Mouse (Mus musculus): ENCODE measurements around the gene Mcf2l.

Mcf2l gene

GRCm38 (mm10) chr8:12955362-12955879, 81.8 kb downstream of the Mcf2l start:
- no peak for DNase-seq

- DNase-seq: no peak
Measured at GRCm38 (mm10) chr8:12955880-12956279, 82.3 kb downstream of the Mcf2l start.

- no peak for DNase-seq
Measured at GRCm38 (mm10) chr8:12956941-12957340, 83.3 kb downstream of the Mcf2l start.

- no peak for DNase-seq
Measured at GRCm38 (mm10) chr8:12957419-12957818, 83.8 kb downstream of the Mcf2l start.

GRCm38 (mm10) chr8:12960609-12961008, 87.0 kb downstream of the Mcf2l start:
- DNase-seq: peak; percentile 71

GRCm38 (mm10) chr8:12961211-12961610, 87.6 kb downstream of the Mcf2l start:
- DNase-seq: no peak

- peak; percentile 63 for DNase-seq
Measured at GRCm38 (mm10) chr8:12961821-12962534, 88.4 kb downstream of the Mcf2l start.

- DNase-seq: peak; percentile 93
Measured at GRCm38 (mm10) chr8:12962541-12963380, 89.2 kb downstream of the Mcf2l start.

- no peak for DNase-seq
Measured at GRCm38 (mm10) chr8:12976290-12976689, 102.7 kb downstream of the Mcf2l start.

GRCm38 (mm10) chr8:12976723-12977122, 103.1 kb downstream of the Mcf2l start:
- no peak for DNase-seq

- no peak for DNase-seq
Measured at GRCm38 (mm10) chr8:12977325-12977724, 103.7 kb downstream of the Mcf2l start.

- no peak for DNase-seq
Measured at GRCm38 (mm10) chr8:12978308-12978707, 104.7 kb downstream of the Mcf2l start.

GRCm38 (mm10) chr8:12978726-12979125, 105.1 kb downstream of the Mcf2l start:
- peak; percentile 78 for DNase-seq

- peak; percentile 92 for DNase-seq
Measured at GRCm38 (mm10) chr8:12983681-12984467, 110.3 kb downstream of the Mcf2l start.

GRCm38 (mm10) chr8:12984601-12985243, 111.1 kb downstream of the Mcf2l start:
- DNase-seq: peak; percentile 70

GRCm38 (mm10) chr8:12985259-12985658, 111.7 kb downstream of the Mcf2l start:
- DNase-seq: peak; percentile 47

- peak; percentile 72 for DNase-seq
Measured at GRCm38 (mm10) chr8:12987571-12987970, 114.0 kb downstream of the Mcf2l start.

GRCm38 (mm10) chr8:12988722-12989430, 115.3 kb downstream of the Mcf2l start:
- peak; percentile 71 for DNase-seq

- no peak for DNase-seq
Measured at GRCm38 (mm10) chr8:12991411-12991810, 117.8 kb downstream of the Mcf2l start.

- no peak for DNase-seq
Measured at GRCm38 (mm10) chr8:12994468-12994867, 120.9 kb downstream of the Mcf2l start.

GRCm38 (mm10) chr8:12995481-12995880, 121.9 kb downstream of the Mcf2l start:
- peak; percentile 48 for DNase-seq

GRCm38 (mm10) chr8:12996831-12997275, 123.2 kb downstream of the Mcf2l start:
- DNase-seq: no peak
